Mouse (Mus musculus): Measurements from ENCODE around the gene Anapc1. TPM values are rescaled to one million over a fixed set of nuclear protein-coding genes. Genes with fewer than 3 reads are reported as not detected.
A peak's percentile ranks its signal among the peaks of the same experiment; 100 is the strongest.

The Anapc1 gene
- polyA plus RNA-seq, 1 experiment from 2014 or later = 61.6 TPM

- ATAC-seq (ENCODE audit: insufficient read depth, low FRiP score) = peak; percentile 78; the same call in 1 of the 2 replicates
- no peaks in the 10 kb centered on the region for H3K27me3 ChIP-seq (ENCODE audit: control insufficient read depth, insufficient read depth, low read length)
- H3K4me3 ChIP-seq (replicated peaks; ENCODE audit: low read length) = no peak overlapping the region
- H3K9me3 ChIP-seq (replicated peaks; ENCODE audit: control insufficient read depth, low read length) = no peaks in the 10 kb centered on the region
- no peak overlapping the region for H3K9ac ChIP-seq (ENCODE audit: low read length)
- no peak overlapping the region for H3K4me2 ChIP-seq (ENCODE audit: low read depth, low read length)
- no peaks in the 10 kb centered on the region for H3K4me1 ChIP-seq (ENCODE audit: control insufficient read depth, insufficient read depth, low read length)
- no peaks in the 10 kb centered on the region for H3K36me3 ChIP-seq (ENCODE audit: control insufficient read depth, insufficient read depth, low read length)
- WGBS = 78% methylated on average over 5 of the region's 5 CpGs
- no peak overlapping the region for H3K27ac ChIP-seq (ENCODE audit: low read length)
Observed at GRCm38 (mm10) chr2:128722106-128722710, 35.0 kb upstream of the Anapc1 start.

DNA sequence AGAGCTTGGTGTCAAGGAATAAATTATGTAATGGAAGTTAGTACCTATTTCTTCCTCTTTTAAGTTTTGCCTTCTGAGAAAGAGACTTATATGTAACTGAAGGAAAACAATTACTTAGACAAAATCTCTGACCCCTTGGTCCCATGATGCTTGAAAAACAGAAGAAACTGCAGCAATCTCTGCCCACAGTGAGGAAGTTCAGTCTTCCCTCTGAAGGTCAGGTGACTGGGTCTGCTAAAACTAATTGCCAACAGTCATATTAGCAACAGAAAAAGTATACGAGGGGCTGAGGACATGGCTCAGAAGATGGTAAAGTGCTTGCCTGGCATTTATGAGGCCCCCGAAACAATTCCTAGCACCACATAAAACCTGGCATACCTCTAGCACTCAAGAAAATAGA lies 32.2 kb upstream of the Anapc1 start:
- Histone ChIP-seq H3K36me3 (ENCODE audit: control insufficient read depth, insufficient read depth, low read length) (no peaks in the 10 kb centered on the region), H3K4me3 (replicated peaks; ENCODE audit: low read length) (no peak overlapping the region), H3K27me3 (ENCODE audit: control insufficient read depth, insufficient read depth, low read length) (no peaks in the 10 kb centered on the region), H3K4me1 (ENCODE audit: control insufficient read depth, insufficient read depth, low read length) (peaks cover 9% of the 10 kb centered on the region), H3K9ac (ENCODE audit: low read length) (no peak overlapping the region), H3K27ac (ENCODE audit: low read length) (no peak overlapping the region), H3K4me2 (ENCODE audit: low read depth, low read length) (no peak overlapping the region), H3K9me3 (replicated peaks; ENCODE audit: control insufficient read depth, low read length) (no peaks in the 10 kb centered on the region)
- WGBS = 78% methylated on average over 2 of the region's 2 CpGs
- ATAC-seq (ENCODE audit: insufficient read depth, low FRiP score) = no peak

DNA sequence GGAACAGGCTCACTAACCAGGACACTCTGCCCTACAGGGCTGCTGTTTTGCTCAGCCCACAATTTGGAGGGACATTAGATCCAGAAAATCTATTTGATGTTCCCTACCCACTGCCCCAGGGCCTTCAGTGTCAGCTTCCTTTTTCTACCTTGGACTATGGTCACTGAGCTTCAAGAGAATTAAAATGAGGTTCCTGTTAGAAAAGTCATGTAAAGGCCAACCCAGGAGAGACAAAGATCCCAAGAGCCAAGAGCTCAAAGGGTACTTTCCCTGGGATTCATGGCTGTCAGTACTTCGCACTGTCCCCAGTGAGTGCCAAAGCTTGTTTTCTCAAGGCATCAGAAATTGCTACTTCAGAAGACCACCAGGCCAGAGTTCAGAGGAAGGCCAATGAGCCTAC lies 28.8 kb upstream of the Anapc1 start:
- Histone ChIP-seq H3K36me3 (ENCODE audit: control insufficient read depth, insufficient read depth, low read length) (no peaks in the 10 kb centered on the region), H3K9ac (ENCODE audit: low read length) (no peak overlapping the region), H3K4me3 (replicated peaks; ENCODE audit: low read length) (no peak overlapping the region), H3K27me3 (ENCODE audit: control insufficient read depth, insufficient read depth, low read length) (no peaks in the 10 kb centered on the region), H3K9me3 (replicated peaks; ENCODE audit: control insufficient read depth, low read length) (no peaks in the 10 kb centered on the region), H3K4me1 (ENCODE audit: control insufficient read depth, insufficient read depth, low read length) (peaks cover 25% of the 10 kb centered on the region), H3K4me2 (ENCODE audit: low read depth, low read length) (no peak overlapping the region), H3K27ac (ENCODE audit: low read length) (no peak overlapping the region)
- 97% methylated on average over 1 of the region's 1 CpGs for WGBS
- no peak for ATAC-seq (ENCODE audit: insufficient read depth, low FRiP score)

DNA sequence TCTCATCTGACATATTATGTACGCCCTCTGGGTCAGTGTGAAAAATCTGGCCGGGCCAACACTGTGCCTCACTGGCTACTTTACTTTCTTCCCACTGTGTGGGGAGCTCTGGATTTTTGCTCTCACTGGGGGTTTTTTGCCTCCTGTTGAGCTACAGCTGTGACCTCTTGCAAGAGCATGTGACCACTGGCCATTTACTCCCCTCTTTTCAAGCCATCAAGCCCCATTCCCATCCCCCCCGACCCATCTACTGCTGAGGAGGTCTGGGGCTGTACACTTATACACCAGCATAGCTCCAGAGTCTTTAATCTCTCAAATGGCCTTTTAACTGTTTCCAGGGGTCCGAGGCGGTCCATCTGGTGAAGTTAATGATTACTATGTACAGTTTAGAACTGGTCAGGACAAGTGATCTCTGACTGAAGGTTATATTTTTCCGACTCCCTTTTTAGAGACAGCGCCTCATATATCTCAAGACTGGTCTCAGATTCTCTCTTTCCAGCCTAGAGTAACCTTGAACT lies 27.6 kb upstream of the Anapc1 start:
- WGBS = 38% methylated on average over 7 of the region's 7 CpGs
- Histone ChIP-seq H3K36me3 (ENCODE audit: control insufficient read depth, insufficient read depth, low read length) (no peaks in the 10 kb centered on the region), H3K9ac (ENCODE audit: low read length) (peak overlapping the region; percentile 38; the same call in 1 of the 2 replicates)

GRCm38 (mm10) chr2:128713548-128714003 lies 26.4 kb upstream of the Anapc1 start:
- no peaks in the 10 kb centered on the region for H3K27me3 ChIP-seq (ENCODE audit: control insufficient read depth, insufficient read depth, low read length)
- H3K9ac ChIP-seq (ENCODE audit: low read length) = no peak overlapping the region
- H3K4me1 ChIP-seq (ENCODE audit: control insufficient read depth, insufficient read depth, low read length) = peaks cover 27% of the 10 kb centered on the region
- 25% methylated on average over 5 of the region's 5 CpGs for WGBS
- ATAC-seq (ENCODE audit: insufficient read depth, low FRiP score) = peak; percentile 61
- H3K27ac ChIP-seq (ENCODE audit: low read length) = peak overlapping the region; percentile 91
- H3K4me2 ChIP-seq (ENCODE audit: low read depth, low read length) = peak overlapping the region; percentile 22
- H3K36me3 ChIP-seq (ENCODE audit: control insufficient read depth, insufficient read depth, low read length) = no peaks in the 10 kb centered on the region
- no peaks in the 10 kb centered on the region for H3K9me3 ChIP-seq (replicated peaks; ENCODE audit: control insufficient read depth, low read length)
- H3K4me3 ChIP-seq (replicated peaks; ENCODE audit: low read length) = no peak overlapping the region

More for the DNA sequence above, 27.6 kb upstream of the Anapc1 start:
- Histone ChIP-seq H3K27me3 (ENCODE audit: control insufficient read depth, insufficient read depth, low read length) (no peaks in the 10 kb centered on the region), H3K4me2 (ENCODE audit: low read depth, low read length) (no peak overlapping the region), H3K4me1 (ENCODE audit: control insufficient read depth, insufficient read depth, low read length) (peaks cover 27% of the 10 kb centered on the region), H3K27ac (ENCODE audit: low read length) (peak overlapping the region; percentile 91), H3K9me3 (replicated peaks; ENCODE audit: control insufficient read depth, low read length) (no peaks in the 10 kb centered on the region), H3K4me3 (replicated peaks; ENCODE audit: low read length) (no peak overlapping the region)
- peak; percentile 26 for ATAC-seq (ENCODE audit: insufficient read depth, low FRiP score)

DNA sequence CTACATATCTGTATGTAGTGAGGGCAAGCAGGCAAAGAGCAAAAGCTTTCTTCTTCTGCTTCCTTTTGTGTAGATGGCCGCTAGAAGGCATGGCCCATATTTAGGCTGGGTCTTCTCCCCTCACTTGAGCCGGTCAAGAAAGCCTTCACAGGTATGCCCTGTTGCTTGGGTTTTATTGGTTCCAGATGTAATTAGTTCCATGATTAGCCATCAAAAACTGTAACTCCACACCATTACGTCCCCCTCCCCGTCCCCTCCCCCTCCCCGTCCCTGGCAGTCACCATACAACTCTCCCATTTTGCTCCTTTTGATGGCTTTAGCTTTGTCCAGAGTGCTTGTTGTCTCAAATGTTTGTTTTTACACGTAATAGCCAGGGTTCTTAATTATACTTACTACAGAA lies 25.7 kb upstream of the Anapc1 start:
- WGBS = 76% methylated on average over 6 of the region's 6 CpGs
- peak overlapping the region; percentile 18; the same call in 1 of the 2 replicates for H3K27ac ChIP-seq (ENCODE audit: low read length)

DNA sequence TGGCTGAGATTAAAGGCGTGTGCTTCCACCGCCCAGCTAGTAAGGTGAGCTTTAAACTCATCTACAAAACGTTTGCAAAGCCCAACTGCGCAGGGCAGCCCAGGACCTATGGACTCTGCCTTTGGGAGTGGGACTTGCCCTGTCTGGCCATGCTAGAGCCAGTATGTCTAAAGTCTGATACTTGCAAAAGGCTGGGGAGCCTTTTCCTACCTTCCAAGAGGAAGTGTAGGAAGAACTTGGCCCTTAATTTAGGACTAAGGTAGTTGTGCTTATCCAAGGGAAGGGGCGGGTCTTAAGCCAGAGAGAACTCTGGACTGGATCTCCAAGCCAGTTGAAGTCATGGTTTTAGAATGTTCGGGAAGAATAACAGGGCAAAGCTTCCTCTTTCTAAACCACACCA lies 23.4 kb upstream of the Anapc1 start:
- H3K9ac ChIP-seq (ENCODE audit: low read length) = no peak overlapping the region
- 0 out of 2 replicates have a peak, but pooled peaks have one; percentile 16 for ATAC-seq (ENCODE audit: insufficient read depth, low FRiP score)
- no peak overlapping the region; the same call in 1 of the 2 replicates for H3K27ac ChIP-seq (ENCODE audit: low read length)
- peaks cover 26% of the 10 kb centered on the region for H3K4me1 ChIP-seq (ENCODE audit: control insufficient read depth, insufficient read depth, low read length)
- H3K36me3 ChIP-seq (ENCODE audit: control insufficient read depth, insufficient read depth, low read length) = no peaks in the 10 kb centered on the region
- H3K27me3 ChIP-seq (ENCODE audit: control insufficient read depth, insufficient read depth, low read length) = no peaks in the 10 kb centered on the region
- H3K9me3 ChIP-seq (replicated peaks; ENCODE audit: control insufficient read depth, low read length) = no peaks in the 10 kb centered on the region
- no peak overlapping the region for H3K4me3 ChIP-seq (replicated peaks; ENCODE audit: low read length)
- no peak overlapping the region for H3K4me2 ChIP-seq (ENCODE audit: low read depth, low read length)
- 60% methylated on average over 6 of the region's 6 CpGs for whole genome bisulfite sequencing

More for the DNA sequence above, 25.7 kb upstream of the Anapc1 start:
- no peak for ATAC-seq (ENCODE audit: insufficient read depth, low FRiP score)
- Histone ChIP-seq H3K27me3 (ENCODE audit: control insufficient read depth, insufficient read depth, low read length) (no peaks in the 10 kb centered on the region), H3K9me3 (replicated peaks; ENCODE audit: control insufficient read depth, low read length) (no peaks in the 10 kb centered on the region), H3K4me1 (ENCODE audit: control insufficient read depth, insufficient read depth, low read length) (peaks cover 27% of the 10 kb centered on the region), H3K4me2 (ENCODE audit: low read depth, low read length) (no peak overlapping the region), H3K4me3 (replicated peaks; ENCODE audit: low read length) (no peak overlapping the region), H3K9ac (ENCODE audit: low read length) (no peak overlapping the region), H3K36me3 (ENCODE audit: control insufficient read depth, insufficient read depth, low read length) (no peaks in the 10 kb centered on the region)

DNA sequence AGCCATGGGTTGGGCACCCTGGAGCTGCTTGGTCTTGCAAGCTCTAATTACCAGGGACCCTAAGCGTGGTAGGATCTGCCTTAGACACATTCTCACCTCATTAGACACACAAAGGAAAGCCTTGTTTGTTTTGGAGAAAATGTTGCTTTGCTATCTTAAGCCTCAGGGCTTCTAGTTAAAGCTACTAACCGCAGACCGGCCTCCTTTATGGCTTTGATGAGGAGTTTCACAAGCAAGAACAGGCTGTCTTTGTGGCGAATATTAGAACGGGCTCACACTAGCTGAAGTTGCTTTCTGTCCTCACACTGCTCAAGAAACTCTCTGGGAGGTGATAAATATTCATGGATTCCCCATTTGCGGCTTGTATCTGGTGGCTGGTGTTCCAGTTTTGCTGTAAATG lies 22.1 kb upstream of the Anapc1 start:
- 58% methylated on average over 6 of the region's 6 CpGs for WGBS
- Histone ChIP-seq H3K36me3 (ENCODE audit: control insufficient read depth, insufficient read depth, low read length) (no peaks in the 10 kb centered on the region), H3K4me2 (ENCODE audit: low read depth, low read length) (no peak overlapping the region), H3K27ac (ENCODE audit: low read length) (no peak overlapping the region), H3K9ac (ENCODE audit: low read length) (no peak overlapping the region), H3K4me1 (ENCODE audit: control insufficient read depth, insufficient read depth, low read length) (peaks cover 17% of the 10 kb centered on the region), H3K9me3 (replicated peaks; ENCODE audit: control insufficient read depth, low read length) (no peaks in the 10 kb centered on the region), H3K4me3 (replicated peaks; ENCODE audit: low read length) (no peak overlapping the region), H3K27me3 (ENCODE audit: control insufficient read depth, insufficient read depth, low read length) (no peaks in the 10 kb centered on the region)
- ATAC-seq (ENCODE audit: insufficient read depth, low FRiP score) = no peak

GRCm38 (mm10) chr2:128704474-128704873 lies 17.3 kb upstream of the Anapc1 start:
- no peaks in the 10 kb centered on the region for H3K27me3 ChIP-seq (ENCODE audit: control insufficient read depth, insufficient read depth, low read length)
- H3K9me3 ChIP-seq (replicated peaks; ENCODE audit: control insufficient read depth, low read length) = no peaks in the 10 kb centered on the region
- no peak overlapping the region for H3K4me2 ChIP-seq (ENCODE audit: low read depth, low read length)
- H3K9ac ChIP-seq (ENCODE audit: low read length) = no peak overlapping the region
- H3K36me3 ChIP-seq (ENCODE audit: control insufficient read depth, insufficient read depth, low read length) = no peaks in the 10 kb centered on the region
- 82% methylated on average over 3 of the region's 3 CpGs for WGBS
- H3K4me3 ChIP-seq (replicated peaks; ENCODE audit: low read length) = no peak overlapping the region
- no peaks in the 10 kb centered on the region for H3K4me1 ChIP-seq (ENCODE audit: control insufficient read depth, insufficient read depth, low read length)
- no peak overlapping the region for H3K27ac ChIP-seq (ENCODE audit: low read length)
- ATAC-seq (ENCODE audit: insufficient read depth, low FRiP score) = no peak

All from stomach, embryonic 16.5 days (tissue).